Mouse (Mus musculus): Measurements from ENCODE around the gene Plpp7.

DNA sequence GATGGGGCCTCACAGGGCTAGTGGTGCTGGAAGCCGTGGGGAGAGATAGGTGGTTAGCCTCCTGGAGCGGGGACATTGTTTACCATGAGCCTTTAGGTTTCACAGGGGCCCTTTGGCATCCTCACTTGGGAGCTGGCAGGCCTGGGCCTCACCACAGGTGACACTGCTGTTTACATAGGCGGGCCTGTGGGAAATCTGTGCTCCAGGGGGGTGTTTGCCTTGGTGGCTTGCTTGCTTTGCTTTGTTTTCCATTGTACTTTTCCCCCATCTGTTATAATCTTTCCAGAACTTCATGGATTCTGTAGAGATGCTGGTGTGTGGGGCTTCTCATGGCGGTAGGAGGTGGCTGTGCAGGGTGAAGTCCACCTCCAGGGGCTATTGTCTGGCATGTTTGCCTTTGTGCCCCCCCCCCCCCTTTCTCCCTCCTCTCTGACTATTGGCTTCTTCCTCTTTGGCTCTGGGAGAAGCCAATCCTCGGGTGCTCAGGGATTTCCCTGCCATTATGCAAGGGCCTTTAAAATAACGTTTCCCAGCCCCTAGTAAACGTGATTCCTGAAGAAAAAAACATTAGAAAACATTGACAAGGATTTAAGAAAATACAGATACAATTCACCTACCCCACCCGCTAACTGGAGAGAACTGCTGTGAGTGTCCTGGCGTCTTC, 59.1 kb downstream of the Plpp7 start:
- TF ChIP-seq CTCF (IDR thresholded peaks at IDR 0.05; ENCODE audit: insufficient read depth, low read depth, low read length) (no peak), POLR2A (IDR thresholded peaks at IDR 0.05; ENCODE audit: insufficient read depth, low read depth, low read length) (no peak)
